Mouse (Mus musculus): ENCODE measurements at regions not wholly inside any gene's neighbourhood (a gene's known extent, or its start where the extent isn't known, plus 50 kb on each side); places are given as distances from the start of the nearest gene placed in this dataset.

- Histone ChIP-seq H3K4me3 (no peak overlapping the region), H3K27ac (no peak overlapping the region), H3K36me3 (no peaks in the 10 kb centered on the region), H3K27me3 (no peaks in the 10 kb centered on the region), H3K4me1 (replicated peaks) (no peaks in the 10 kb centered on the region), H3K4me2 (no peak overlapping the region), H3K9ac (no peak overlapping the region), H3K9me3 (replicated peaks) (no peaks in the 10 kb centered on the region)
- ATAC-seq (replicated peaks; ENCODE audit: insufficient number of reproducible peaks, insufficient read depth, low FRiP score, low read depth): no peak
Observed at GRCm38 (mm10) chr15:69632306-69632705, 3131.6 kb upstream of the Lrrc6 start.

DNA sequence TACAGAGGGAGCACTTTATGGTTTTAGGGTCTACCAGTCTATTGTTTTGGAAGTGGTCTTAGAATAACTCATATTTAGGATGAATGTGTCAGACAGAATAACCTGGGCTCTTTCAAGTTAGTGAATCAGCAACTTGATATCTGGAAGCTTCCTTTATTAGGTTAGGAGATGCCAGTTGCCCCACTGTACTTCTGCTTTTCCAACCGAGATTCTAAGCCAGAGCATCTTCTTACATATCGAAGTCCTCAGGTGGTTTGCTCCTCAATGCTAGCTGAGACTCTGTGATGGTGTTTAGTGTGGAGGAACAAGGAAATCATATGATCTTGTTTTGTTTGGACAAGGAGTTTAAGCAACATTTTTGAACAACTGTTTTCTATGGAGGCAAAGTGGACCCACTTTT, 3117.3 kb upstream of the Lrrc6 start:
- WGBS: 84% methylated on average over 2 of the region's 2 CpGs
- ATAC-seq (replicated peaks; ENCODE audit: insufficient number of reproducible peaks, insufficient read depth, low FRiP score, low read depth): no peak
- no peaks in the 10 kb centered on the region for H3K36me3 ChIP-seq
- H3K9ac ChIP-seq: no peak overlapping the region
- no peaks in the 10 kb centered on the region for H3K9me3 ChIP-seq (replicated peaks)
- H3K27ac ChIP-seq: no peak overlapping the region
- no peak overlapping the region for H3K4me3 ChIP-seq
- H3K4me2 ChIP-seq: no peak overlapping the region
- no peaks in the 10 kb centered on the region; the same call in 1 of the 2 replicates for H3K4me1 ChIP-seq (replicated peaks)
- no peaks in the 10 kb centered on the region for H3K27me3 ChIP-seq

GRCm38 (mm10) chr15:69614048-69614447, 3113.3 kb upstream of the Lrrc6 start:
- Histone ChIP-seq H3K27ac (no peak overlapping the region), H3K36me3 (no peaks in the 10 kb centered on the region), H3K27me3 (no peaks in the 10 kb centered on the region), H3K4me2 (no peak overlapping the region), H3K4me1 (replicated peaks) (no peaks in the 10 kb centered on the region; the same call in 1 of the 2 replicates), H3K9ac (no peak overlapping the region), H3K9me3 (replicated peaks) (no peaks in the 10 kb centered on the region), H3K4me3 (no peak overlapping the region)
- WGBS: 38% methylated on average over 3 of the region's 3 CpGs
- no peak for ATAC-seq (replicated peaks; ENCODE audit: insufficient number of reproducible peaks, insufficient read depth, low FRiP score, low read depth)

GRCm38 (mm10) chr15:69591219-69592006, 3090.7 kb upstream of the Lrrc6 start:
- 36% methylated on average over 4 of the region's 4 CpGs for WGBS
- H3K9ac ChIP-seq: no peak overlapping the region
- no peaks in the 10 kb centered on the region for H3K9me3 ChIP-seq (replicated peaks)
- H3K4me2 ChIP-seq: no peak overlapping the region
- no peak overlapping the region for H3K4me3 ChIP-seq
- H3K4me1 ChIP-seq (replicated peaks): no peaks in the 10 kb centered on the region
- H3K36me3 ChIP-seq: no peaks in the 10 kb centered on the region
- no peaks in the 10 kb centered on the region for H3K27me3 ChIP-seq
- ATAC-seq (replicated peaks; ENCODE audit: insufficient number of reproducible peaks, insufficient read depth, low FRiP score, low read depth): no peak
- no peak overlapping the region for H3K27ac ChIP-seq

DNA sequence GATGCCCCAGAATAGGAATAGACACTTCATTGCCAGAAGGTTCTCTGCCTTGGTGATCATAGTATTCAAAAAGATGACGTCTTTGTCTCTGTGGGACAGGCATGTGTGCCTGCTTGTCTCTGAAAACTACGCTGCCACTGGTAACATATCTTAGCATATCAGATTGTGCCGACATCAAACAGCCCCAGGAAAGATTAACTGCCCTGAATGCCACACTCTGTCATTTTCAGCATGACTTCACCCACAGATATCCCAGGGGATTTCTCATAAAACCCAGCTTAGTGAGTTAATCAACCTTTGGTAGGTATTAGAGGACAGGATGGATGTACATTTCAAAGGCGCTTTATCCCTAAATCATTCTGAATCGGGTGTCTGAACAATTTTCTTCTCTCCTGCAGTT, 3087.4 kb upstream of the Lrrc6 start:
- Histone ChIP-seq H3K4me2 (no peak overlapping the region), H3K4me3 (no peak overlapping the region), H3K9ac (no peak overlapping the region), H3K36me3 (no peaks in the 10 kb centered on the region), H3K4me1 (replicated peaks) (no peaks in the 10 kb centered on the region), H3K27ac (no peak overlapping the region), H3K27me3 (no peaks in the 10 kb centered on the region), H3K9me3 (replicated peaks) (no peaks in the 10 kb centered on the region)
- ATAC-seq (replicated peaks; ENCODE audit: insufficient number of reproducible peaks, insufficient read depth, low FRiP score, low read depth): no peak
- WGBS: 62% methylated on average over 5 of the region's 5 CpGs

DNA sequence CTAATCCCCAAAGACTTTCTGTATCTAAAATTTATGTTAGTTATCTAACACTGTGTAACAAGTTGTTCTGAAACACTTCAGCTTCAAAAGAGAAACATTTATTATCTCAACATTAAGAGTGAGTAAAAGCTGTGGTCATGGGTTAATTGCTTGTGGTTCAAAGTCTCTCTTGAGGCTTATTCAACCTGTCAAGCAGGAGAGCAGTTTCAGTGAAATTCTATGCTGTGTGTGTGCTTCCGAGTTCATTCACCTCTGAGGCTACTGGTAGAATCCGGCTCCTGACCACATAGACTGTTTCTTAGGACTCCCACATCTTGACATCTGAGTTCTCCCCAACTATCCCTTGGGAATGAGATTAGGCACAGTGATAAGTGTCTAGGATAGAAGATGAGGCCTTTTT, 3076.0 kb upstream of the Lrrc6 start:
- ATAC-seq (replicated peaks; ENCODE audit: insufficient number of reproducible peaks, insufficient read depth, low FRiP score, low read depth): no peak
- Histone ChIP-seq H3K4me3 (no peak overlapping the region), H3K36me3 (no peaks in the 10 kb centered on the region), H3K27ac (no peak overlapping the region), H3K4me1 (replicated peaks) (no peaks in the 10 kb centered on the region), H3K9me3 (replicated peaks) (no peaks in the 10 kb centered on the region), H3K4me2 (no peak overlapping the region), H3K27me3 (no peaks in the 10 kb centered on the region), H3K9ac (no peak overlapping the region)
- 51% methylated on average over 2 of the region's 2 CpGs for WGBS

DNA sequence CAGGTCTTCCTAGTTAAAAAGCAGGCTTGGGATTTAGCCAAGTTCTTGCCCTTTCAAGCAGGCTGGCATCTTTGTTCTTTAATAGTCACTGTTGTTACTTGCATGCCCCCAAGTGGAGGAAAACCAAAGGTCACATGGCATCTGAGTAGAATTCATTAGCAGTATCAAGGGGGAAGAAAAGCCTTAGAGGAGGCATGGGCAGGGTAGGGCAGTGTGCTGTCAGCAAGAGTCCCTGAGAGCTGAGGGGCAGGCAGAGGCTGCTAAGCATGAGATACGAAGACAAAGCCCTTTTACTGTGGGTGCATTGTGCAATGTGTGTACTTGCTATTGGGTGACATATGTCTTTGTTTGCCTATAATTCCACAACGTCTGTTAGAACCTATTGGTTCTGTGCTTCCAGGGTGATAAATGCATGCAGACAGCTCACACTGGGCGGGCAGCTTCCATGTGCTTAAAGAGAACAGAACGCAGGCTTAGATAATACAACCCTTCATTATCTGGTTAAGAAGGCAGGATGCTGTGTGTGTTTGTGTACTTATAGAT, 3075.0 kb upstream of the Lrrc6 start:
- Histone ChIP-seq H3K4me1 (replicated peaks) (no peaks in the 10 kb centered on the region), H3K9me3 (replicated peaks) (no peaks in the 10 kb centered on the region), H3K27me3 (no peaks in the 10 kb centered on the region), H3K36me3 (no peaks in the 10 kb centered on the region), H3K9ac (no peak overlapping the region), H3K27ac (no peak overlapping the region), H3K4me3 (no peak overlapping the region), H3K4me2 (no peak overlapping the region)
- 31% methylated on average over 4 of the region's 4 CpGs for WGBS
- no peak for ATAC-seq (replicated peaks; ENCODE audit: insufficient number of reproducible peaks, insufficient read depth, low FRiP score, low read depth)

DNA sequence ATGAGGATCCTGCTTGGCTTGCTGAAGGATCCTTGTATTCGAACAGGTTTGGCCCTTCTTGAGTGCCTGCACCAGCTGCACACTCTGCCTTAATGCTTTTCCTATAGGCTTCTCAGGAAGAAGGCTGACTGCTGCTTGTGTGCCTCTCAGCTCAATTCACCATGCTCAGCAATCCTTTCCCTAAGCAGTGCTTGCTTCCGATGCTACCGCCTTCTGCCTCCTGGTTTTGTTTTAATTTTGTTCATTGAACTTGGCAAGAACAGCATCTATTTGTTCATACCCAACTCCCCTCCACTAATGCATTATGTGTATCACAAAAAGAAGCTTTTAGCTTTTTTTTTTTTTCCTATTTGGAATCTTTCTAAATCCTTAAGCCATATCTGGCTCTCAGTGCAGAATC, 3053.5 kb upstream of the Lrrc6 start:
- no peak overlapping the region for H3K4me2 ChIP-seq
- 89% methylated on average over 3 of the region's 3 CpGs for WGBS
- H3K4me1 ChIP-seq (replicated peaks): no peaks in the 10 kb centered on the region
- H3K27ac ChIP-seq: no peak overlapping the region
- no peaks in the 10 kb centered on the region for H3K9me3 ChIP-seq (replicated peaks)
- H3K27me3 ChIP-seq: no peaks in the 10 kb centered on the region
- no peak overlapping the region for H3K9ac ChIP-seq
- H3K4me3 ChIP-seq: no peak overlapping the region
- ATAC-seq (replicated peaks; ENCODE audit: insufficient number of reproducible peaks, insufficient read depth, low FRiP score, low read depth): no peak
- H3K36me3 ChIP-seq: no peaks in the 10 kb centered on the region

DNA sequence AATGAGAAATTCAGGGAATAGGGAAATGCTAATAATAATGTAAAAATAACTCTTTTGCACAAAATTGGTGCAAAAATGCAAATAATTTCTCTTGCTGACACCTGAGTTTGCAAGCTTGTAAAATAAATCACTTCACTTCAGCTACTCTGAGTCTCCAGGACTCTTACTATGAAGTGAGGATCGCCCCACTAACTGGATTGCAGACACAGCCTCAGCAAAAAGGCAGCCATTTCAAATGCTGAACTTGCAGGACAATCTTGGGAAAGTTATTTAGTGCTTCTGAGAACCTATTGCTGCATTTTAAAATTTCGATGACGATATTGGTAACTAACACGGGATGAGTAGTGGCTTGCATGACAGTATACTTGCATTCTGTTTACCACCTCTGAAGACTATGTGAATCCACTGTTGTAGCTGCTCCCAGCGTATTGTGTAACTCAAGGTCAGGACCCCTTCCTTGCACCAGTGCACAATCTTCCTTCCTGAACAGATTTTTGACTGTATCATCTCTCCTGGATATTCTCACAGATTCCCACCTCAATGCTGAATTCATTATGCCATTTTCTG, 3051.4 kb upstream of the Lrrc6 start:
- 80% methylated on average over 5 of the region's 5 CpGs for WGBS
- no peak overlapping the region for H3K9ac ChIP-seq
- no peak overlapping the region for H3K4me2 ChIP-seq
- ATAC-seq (replicated peaks; ENCODE audit: insufficient number of reproducible peaks, insufficient read depth, low FRiP score, low read depth): no peak
- H3K4me1 ChIP-seq (replicated peaks): no peaks in the 10 kb centered on the region
- H3K4me3 ChIP-seq: no peak overlapping the region
- H3K27ac ChIP-seq: no peak overlapping the region
- no peaks in the 10 kb centered on the region for H3K9me3 ChIP-seq (replicated peaks)
- no peaks in the 10 kb centered on the region for H3K27me3 ChIP-seq
- no peaks in the 10 kb centered on the region for H3K36me3 ChIP-seq

- Histone ChIP-seq H3K36me3 (no peaks in the 10 kb centered on the region), H3K9ac (no peak overlapping the region), H3K27me3 (no peaks in the 10 kb centered on the region), H3K4me2 (no peak overlapping the region), H3K4me3 (no peak overlapping the region), H3K27ac (no peak overlapping the region), H3K4me1 (replicated peaks) (no peaks in the 10 kb centered on the region), H3K9me3 (replicated peaks) (no peaks in the 10 kb centered on the region)
- no peak for ATAC-seq (replicated peaks; ENCODE audit: insufficient number of reproducible peaks, insufficient read depth, low FRiP score, low read depth)
- WGBS: 37% methylated on average over 1 of the region's 1 CpGs
Observed at GRCm38 (mm10) chr15:69551012-69551411, 3050.3 kb upstream of the Lrrc6 start.

DNA sequence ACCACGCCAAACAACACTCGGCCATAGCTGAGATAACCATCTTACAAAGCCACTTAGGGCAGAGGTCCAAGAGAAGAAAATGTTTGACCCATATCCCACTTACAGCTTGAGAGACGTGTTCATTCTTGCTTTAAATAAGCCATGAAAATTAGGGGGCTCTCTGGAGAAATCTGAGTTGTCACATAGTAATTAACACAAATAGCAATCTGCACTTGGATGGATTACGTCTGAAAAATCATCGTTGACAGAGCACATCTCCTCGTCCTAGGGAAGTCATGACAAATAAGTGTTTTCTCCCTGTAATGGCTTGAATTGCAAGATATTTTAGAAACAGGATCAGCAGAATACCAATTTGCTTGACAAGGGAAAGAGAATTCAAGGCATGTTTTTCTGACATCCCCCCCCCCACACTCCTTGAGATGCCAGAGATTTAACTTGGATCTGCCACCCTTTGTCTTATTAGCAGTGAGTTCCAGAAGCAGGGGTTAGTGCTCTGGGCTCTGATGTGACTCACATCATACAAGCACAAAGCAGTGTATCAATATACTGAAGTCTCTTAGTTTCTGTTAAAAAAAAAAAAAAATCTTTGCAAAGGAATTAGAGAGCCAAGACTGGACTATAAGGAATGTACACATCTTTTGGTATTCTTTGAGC, 3025.9 kb upstream of the Lrrc6 start:
- Histone ChIP-seq H3K27ac (no peak overlapping the region), H3K36me3 (no peaks in the 10 kb centered on the region), H3K4me2 (no peak overlapping the region), H3K4me3 (no peak overlapping the region), H3K9me3 (replicated peaks) (no peaks in the 10 kb centered on the region), H3K9ac (no peak overlapping the region), H3K4me1 (replicated peaks) (no peaks in the 10 kb centered on the region), H3K27me3 (no peaks in the 10 kb centered on the region)
- WGBS: 54% methylated on average over 6 of the region's 6 CpGs
- ATAC-seq (replicated peaks; ENCODE audit: insufficient number of reproducible peaks, insufficient read depth, low FRiP score, low read depth): no peak
